Mouse (Mus musculus) liver, embryonic 14.5 days (tissue): ENCODE data around the gene Ccs.

Source experiments
- CTCF ChIP-seq: IDR thresholded peaks from 2 replicates; pipeline ENCODE4 v1.5.1; 2016; ENCODE audit warnings: antibody characterized with exemption, low read depth, control low read depth
- EP300 ChIP-seq: IDR thresholded peaks from 2 replicates; pipeline ENCODE4 v1.6.1; 2016; ENCODE audit warnings: antibody characterized with exemption, low read depth

DNA sequence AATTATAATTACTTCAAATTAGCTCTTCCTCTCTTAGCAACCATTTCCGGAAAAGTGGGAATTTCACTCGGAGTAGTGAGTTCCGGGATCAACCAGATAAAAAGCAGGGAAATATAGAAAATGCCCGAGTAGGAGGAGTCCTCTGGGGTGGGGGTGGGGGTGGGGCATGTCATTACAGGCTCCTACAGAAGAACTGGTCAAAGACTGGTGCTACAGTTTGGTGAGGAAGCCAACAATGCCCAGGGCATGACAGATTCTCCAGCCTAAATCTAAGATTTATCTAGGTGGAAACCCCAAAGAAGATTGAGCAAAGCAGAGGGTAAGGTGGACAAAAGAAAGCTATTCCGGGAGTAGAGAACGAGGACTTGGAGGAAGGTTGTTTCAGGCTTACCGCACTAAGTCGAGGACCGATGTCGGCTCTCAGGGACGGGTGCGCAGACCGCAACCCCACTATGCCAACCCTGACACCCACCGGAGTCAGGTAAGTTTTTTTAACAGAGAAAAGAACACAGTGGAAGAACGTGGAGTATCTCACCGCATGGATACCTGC, 45.8 kb downstream of the Ccs start:
- TF ChIP-seq CTCF (no peak), EP300 (no peak)
